Mouse (Mus musculus): ENCODE data around the gene Gas6.

GRCm38 (mm10) chr8:13520349-13520748, 26.1 kb upstream of the Gas6 start:
- TF ChIP-seq EP300 (IDR thresholded peaks at IDR 0.05) (no peak), CTCF (IDR thresholded peaks at IDR 0.05) (no peak)
